Mouse (Mus musculus) erythroblast, embryonic 14.5 days (primary cell): ENCODE measurements at regions not wholly inside any gene's neighbourhood (a gene's known extent, or its start where the extent isn't known, plus 50 kb on each side); places are given as distances from the start of the nearest gene placed in this dataset.

Source experiments
- GATA1 ChIP-seq: IDR thresholded peaks from 2 replicates; pipeline ENCODE4 v1.6.1; 2012; ENCODE audit warnings: low read length, inconsistent platforms, mixed read lengths
- TAL1 ChIP-seq: IDR thresholded peaks from 3 replicates; pipeline ENCODE4 v1.6.1; 2012; ENCODE audit warnings: low read length, inconsistent platforms, mixed read lengths

DNA sequence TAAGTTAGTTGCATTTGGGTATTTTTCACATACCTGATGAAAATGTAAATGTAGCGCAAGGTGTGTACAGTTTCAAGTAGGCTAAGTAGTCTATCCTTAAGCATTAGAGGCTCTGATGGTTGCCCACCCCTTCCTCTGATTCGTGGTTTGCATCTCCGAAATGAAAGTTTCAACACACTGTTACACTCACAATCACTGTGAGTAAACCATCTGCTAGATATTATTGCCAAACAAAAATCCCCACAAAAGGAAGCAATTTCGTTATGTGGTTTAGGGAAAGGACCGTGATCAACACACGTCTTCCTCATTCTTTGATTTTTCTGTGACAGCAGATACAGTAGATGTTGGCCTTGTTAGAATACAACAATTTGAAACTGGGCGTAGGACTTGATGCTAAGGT, 577.6 kb downstream of the Kcnj2 start:
- TF ChIP-seq TAL1 = no peak
- no peak for TF ChIP-seq GATA1
